Mouse (Mus musculus) limb, embryonic 13.5 days (tissue): ENCODE measurements around the gene Tcp1. TPM values are rescaled to one million over a fixed set of nuclear protein-coding genes. Genes with fewer than 3 reads are reported as not detected.
A peak's percentile ranks its signal among the peaks of the same experiment; 100 is the strongest.
"Not testable (repeated sequence)": the region's sequence is repeated elsewhere in the genome, so short reads cannot be mapped to it uniquely, and the experiment has no call there.

Experiments
- ATAC-seq: fragments of 200-750 bp; cut with Nextera tagmentation; 2 replicates; pipeline ENCODE4 v1.8.0; 2017; ENCODE audit warnings: low read depth, moderate number of reproducible peaks, moderate TSS enrichment; ENCODE audit not compliant: low FRiP score
- H3K27ac ChIP-seq: fragments of 300-500 bp; sonication (generic); 2 replicates; pipeline ENCODE4 v1.5.1; 2015; ENCODE audit warnings: inconsistent platforms, mild to moderate bottlenecking, moderate library complexity
- H3K27me3 ChIP-seq: fragments of 300-500 bp; sonication (generic); 2 replicates; pipeline ENCODE4 v1.6.1; 2015; ENCODE audit warnings: mild to moderate bottlenecking, inconsistent platforms
- H3K36me3 ChIP-seq: fragments of 300-500 bp; sonication (generic); 2 replicates; pipeline ENCODE4 v1.6.1; 2015; ENCODE audit warnings: inconsistent platforms, mild to moderate bottlenecking, moderate library complexity
- H3K4me1 ChIP-seq: fragments of 300-500 bp; sonication (generic); 2 replicates; pipeline ENCODE4 v1.6.1; 2015; ENCODE audit warnings: inconsistent platforms
- H3K4me2 ChIP-seq: fragments of 300-500 bp; sonication (generic); replicated peaks from 2 replicates; pipeline ENCODE4 v1.6.1; 2015; ENCODE audit warnings: inconsistent platforms, mild to moderate bottlenecking, moderate library complexity
- H3K4me3 ChIP-seq: fragments of 300-500 bp; sonication (generic); 2 replicates; pipeline ENCODE4 v1.5.1; 2015; ENCODE audit warnings: moderate library complexity, mild to moderate bottlenecking, inconsistent platforms
- H3K9ac ChIP-seq: fragments of 300-500 bp; sonication (generic); 2 replicates; pipeline ENCODE4 v1.6.1; 2015; ENCODE audit warnings: mild to moderate bottlenecking, inconsistent platforms
- H3K9me3 ChIP-seq: fragments of 300-500 bp; sonication (generic); 2 replicates; pipeline ENCODE4 v1.6.1; 2016; ENCODE audit warnings: inconsistent platforms
- WGBS: fragments of 180-500 bp; shearing (Covaris S2); methylation state at CpG from one replicate; pipeline ENCODE4 v1.1.7; 2015; 5-methylcytosine and 5-hydroxymethylcytosine counted together
- polyA plus RNA-seq: library from polyadenylated mRNA; unstranded; fragments of >200 nt; fragmentation: Nextera tagmentation; extraction: Ambion mirVana; gene quantifications from 2 replicates; pipeline ENCODE4 v1.2.1, GENCODE M21; 2015

Gene Tcp1
- polyA plus RNA-seq, 1 experiment from 2014 or later, result 465 TPM

DNA sequence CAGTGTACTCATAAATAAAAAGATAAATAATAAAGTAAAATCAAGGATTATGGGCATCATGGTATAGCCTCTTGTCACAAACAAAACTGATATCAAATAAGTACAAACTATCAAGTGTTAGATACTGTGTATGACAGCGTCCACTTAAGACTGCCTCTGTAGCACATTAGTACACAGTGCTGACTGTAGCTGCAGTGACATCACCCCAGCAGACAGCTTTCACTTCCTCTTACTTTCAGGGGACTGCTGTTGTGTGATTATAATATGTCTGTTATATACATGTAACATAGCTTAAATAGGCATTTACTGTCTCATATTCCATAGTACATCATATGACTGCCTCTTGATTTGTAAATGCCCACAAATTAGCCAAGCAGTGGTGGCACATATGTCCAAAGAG lies 5.6 kb downstream of the Tcp1 start:
- Histone ChIP-seq H3K27ac (no peak overlapping the region), H3K4me1 (peaks cover 8% of the 10 kb centered on the region), H3K9ac (no peak overlapping the region), H3K4me3 (no peak overlapping the region), H3K36me3 (peaks cover 71% of the 10 kb centered on the region), H3K9me3 (no peaks in the 10 kb centered on the region), H3K27me3 (no peaks in the 10 kb centered on the region), H3K4me2 (no peak overlapping the region)
- ATAC-seq, result no peak
- 98% methylated on average over 1 of the region's 1 CpGs for WGBS

DNA sequence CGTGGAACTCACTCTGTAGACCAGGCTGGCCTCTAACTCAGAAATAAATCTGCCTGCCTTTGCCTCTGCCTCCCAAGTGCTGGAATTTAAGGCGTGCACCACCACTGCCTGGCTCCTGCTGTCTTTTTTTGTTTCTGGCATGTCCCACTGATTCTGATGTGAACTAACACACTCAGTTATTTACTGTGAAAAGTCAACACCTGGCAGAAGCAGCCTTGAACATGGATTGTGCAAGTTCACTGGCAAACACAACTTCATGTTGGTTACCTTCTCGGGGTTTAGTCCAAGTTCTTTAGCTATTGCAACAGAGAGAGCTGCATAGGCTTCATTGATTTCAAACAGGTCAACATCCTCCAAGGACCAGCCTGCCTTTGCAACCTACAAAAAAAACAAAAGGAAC lies 9.5 kb downstream of the Tcp1 start:
- Histone ChIP-seq H3K27me3 (no peaks in the 10 kb centered on the region), H3K4me3 (no peak overlapping the region), H3K4me2 (no peak overlapping the region), H3K4me1 (no peaks in the 10 kb centered on the region), H3K36me3 (peaks cover 67% of the 10 kb centered on the region), H3K9ac (no peak overlapping the region), H3K9me3 (no peaks in the 10 kb centered on the region), H3K27ac (no peak overlapping the region)
- 89% methylated on average over 3 of the region's 3 CpGs for WGBS
- ATAC-seq, result no peak

DNA sequence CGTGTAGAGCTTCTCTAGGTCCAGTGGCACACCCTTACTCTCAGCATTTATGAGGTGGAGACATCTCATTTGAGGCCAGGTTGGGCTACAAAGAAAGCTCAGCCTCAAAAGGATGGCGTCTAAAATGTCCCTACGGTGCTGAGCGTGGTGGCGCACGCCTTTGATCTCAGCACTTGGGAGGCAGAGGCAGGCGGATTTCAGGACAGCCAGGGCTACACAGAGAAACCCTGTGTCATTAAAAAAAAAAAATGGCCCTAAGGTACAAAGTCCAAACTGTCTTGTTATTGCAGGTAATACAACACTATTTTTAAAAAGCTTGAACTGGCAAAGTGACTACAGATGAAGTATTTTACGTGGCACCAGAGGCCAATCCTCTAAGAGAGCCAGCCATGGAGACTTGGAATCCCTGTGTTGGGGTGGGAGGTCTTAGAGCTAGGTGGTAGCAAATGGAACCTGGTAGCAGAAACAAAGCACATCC lies 10.2 kb downstream of the Tcp1 start:
- no peak overlapping the region for H3K27ac ChIP-seq
- no peak overlapping the region for H3K4me3 ChIP-seq
- no peak for ATAC-seq
- H3K36me3 ChIP-seq, result peaks cover 59% of the 10 kb centered on the region
- no peaks in the 10 kb centered on the region for H3K27me3 ChIP-seq
- 88% methylated on average over 8 of the region's 8 CpGs for WGBS
- no peaks in the 10 kb centered on the region for H3K4me1 ChIP-seq
- no peak overlapping the region for H3K9ac ChIP-seq
- no peak overlapping the region for H3K4me2 ChIP-seq
- H3K9me3 ChIP-seq, result no peaks in the 10 kb centered on the region

DNA sequence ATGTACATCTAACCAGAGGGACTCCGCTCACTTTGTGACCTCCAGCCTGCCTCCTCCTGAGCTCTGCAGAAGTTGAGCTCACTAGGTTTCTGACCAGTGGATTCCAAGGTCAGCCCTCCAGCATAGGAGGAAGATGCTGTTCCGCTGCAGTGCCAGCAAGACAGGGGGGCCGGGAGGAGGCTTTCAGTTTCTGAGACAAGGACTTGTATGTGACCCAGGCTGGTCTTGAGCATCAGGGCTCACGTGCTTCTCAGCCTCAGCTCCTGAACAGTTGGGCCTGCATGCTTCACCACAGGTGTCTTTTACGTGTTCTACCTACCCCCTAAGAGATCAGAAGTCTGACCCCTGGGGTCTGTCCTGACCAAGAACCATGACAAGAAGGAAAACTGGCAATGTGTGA lies 16.1 kb downstream of the Tcp1 start:
- not testable (repeated sequence) for H3K4me1 ChIP-seq, H3K9ac ChIP-seq, H3K27ac ChIP-seq, H3K27me3 ChIP-seq, H3K36me3 ChIP-seq, ATAC-seq, H3K4me3 ChIP-seq, H3K4me2 ChIP-seq, H3K9me3 ChIP-seq
- WGBS, result 87% methylated on average over 5 of the region's 5 CpGs

DNA sequence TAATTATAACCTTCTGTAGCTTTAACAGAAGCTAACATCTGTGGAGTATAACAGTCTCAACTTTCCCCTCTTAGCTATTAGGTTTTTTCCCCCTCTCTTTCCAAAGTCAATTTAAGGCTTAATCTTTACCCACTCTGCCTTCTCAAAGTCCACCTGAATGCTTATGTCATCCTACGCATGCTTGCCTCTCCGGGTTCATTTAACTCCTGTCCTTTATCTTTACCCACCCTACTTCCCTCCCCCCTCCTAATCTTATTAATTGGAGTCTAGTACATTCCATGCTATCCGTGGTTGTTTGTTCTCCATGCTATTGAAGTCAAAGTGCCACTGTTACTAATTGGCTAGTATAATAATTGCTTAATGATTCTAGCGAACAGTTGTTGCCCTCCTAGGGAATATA lies 20.2 kb downstream of the Tcp1 start:
- Histone ChIP-seq H3K9me3 (no peaks in the 10 kb centered on the region), H3K4me2 (no peak overlapping the region), H3K9ac (no peak overlapping the region), H3K36me3 (no peaks in the 10 kb centered on the region), H3K27ac (no peak overlapping the region), H3K4me1 (peaks cover 8% of the 10 kb centered on the region), H3K4me3 (no peak overlapping the region), H3K27me3 (no peaks in the 10 kb centered on the region)
- 50% methylated on average over 4 of the region's 4 CpGs for WGBS
- ATAC-seq, result no peak

DNA sequence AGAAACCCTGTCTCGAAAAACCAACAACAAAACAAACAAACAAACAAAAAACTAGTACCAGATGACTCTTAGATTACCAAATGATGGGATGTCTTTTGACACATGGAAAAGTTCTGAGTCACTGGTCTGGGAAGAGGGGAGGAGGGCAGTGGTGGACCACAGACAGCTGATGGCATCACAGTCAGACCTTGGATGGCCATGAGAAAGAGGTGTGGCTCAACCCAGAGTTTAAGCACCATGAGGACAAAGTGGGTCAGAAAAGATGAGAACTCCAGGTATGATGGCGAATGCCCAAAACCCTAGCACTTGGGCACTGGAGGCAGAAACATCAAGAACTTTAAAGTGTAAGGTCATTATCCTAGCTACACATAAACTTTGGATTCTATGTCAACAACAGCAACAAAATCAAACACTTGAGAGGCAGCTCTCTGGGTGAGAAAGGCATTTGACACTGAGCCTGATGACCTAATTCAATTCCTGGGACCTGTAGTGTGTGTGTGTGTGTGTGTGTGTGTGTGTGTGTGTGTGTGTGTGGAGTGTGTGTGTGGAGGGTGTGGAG lies 22.0 kb downstream of the Tcp1 start:
- H3K36me3 ChIP-seq, result peaks cover 4% of the 10 kb centered on the region
- H3K4me2 ChIP-seq, result no peak overlapping the region
- H3K4me1 ChIP-seq, result peaks cover 9% of the 10 kb centered on the region
- no peak overlapping the region for H3K4me3 ChIP-seq
- 77% methylated on average over 2 of the region's 2 CpGs for WGBS
- H3K9ac ChIP-seq, result no peak overlapping the region
- no peak for ATAC-seq
- no peak overlapping the region for H3K27ac ChIP-seq
- no peaks in the 10 kb centered on the region for H3K27me3 ChIP-seq
- no peaks in the 10 kb centered on the region for H3K9me3 ChIP-seq

DNA sequence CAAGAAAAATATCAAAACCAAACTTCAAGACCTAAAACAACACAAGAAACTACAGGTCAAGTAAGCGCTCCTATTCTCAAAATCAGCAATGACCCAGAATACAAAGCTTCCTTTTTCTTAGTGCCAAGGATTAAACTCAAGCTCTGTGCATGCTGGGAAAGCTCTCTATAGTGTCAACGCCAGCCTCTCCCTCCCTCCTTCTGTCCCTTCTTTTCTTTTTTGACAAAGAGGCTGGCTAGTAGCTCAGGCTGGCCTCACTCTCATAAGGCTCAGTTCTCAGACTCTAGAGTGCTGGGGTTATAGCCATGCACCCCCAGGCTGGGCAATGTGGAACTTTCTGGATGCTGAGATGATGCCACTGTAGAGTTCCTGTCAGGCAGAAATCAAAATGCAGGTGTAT lies 22.6 kb downstream of the Tcp1 start:
- Histone ChIP-seq H3K4me2 (no peak overlapping the region), H3K4me3 (no peak overlapping the region), H3K27ac (no peak overlapping the region), H3K9ac (no peak overlapping the region), H3K9me3 (no peaks in the 10 kb centered on the region), H3K4me1 (peaks cover 9% of the 10 kb centered on the region), H3K27me3 (no peaks in the 10 kb centered on the region), H3K36me3 (peaks cover 10% of the 10 kb centered on the region)
- ATAC-seq, result no peak
- WGBS, result 62% methylated on average over 2 of the region's 2 CpGs

DNA sequence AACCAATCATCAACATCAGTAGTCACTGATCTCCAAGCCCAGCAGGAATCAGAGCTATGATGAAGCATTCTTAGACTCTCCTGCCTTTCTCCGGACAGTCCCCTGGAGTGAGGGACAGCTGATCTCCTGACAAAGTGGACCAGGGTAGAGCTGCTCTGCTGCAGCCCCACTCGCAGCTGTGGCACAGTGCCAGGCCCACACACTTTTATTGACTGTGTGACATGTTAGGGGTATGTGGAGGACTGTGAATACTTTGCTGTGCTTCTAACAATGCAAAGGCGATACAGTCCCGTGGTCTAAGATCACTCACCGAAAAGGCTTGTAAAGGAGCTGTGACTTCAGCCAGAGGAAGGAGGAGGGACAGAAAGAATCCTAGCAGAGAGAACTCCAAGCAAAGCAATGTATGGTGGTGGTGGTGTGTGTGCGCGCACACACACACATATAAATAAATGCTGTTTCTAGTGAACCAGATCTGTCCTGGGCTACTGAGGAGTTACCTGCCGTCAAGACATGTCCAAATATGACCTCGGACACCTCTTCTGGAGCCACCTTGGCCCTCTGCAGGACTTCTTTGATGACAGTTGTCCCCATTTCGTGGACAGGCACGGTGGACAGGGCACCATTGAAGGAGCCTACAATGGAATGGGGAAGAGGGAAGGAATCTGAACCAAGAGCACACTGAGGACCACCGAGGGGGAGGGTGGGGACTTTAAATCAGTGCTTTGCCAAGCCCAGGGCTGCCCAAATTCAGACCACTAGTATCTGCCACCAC lies 24.1 kb downstream of the Tcp1 start:
- not testable (repeated sequence) for H3K9me3 ChIP-seq, H3K27ac ChIP-seq, H3K4me1 ChIP-seq, H3K27me3 ChIP-seq
- Histone ChIP-seq H3K4me3 (peak overlapping the region; percentile 35), H3K9ac (peak overlapping the region; percentile 54; the same call in 1 of the 2 replicates), H3K36me3 (peaks cover 21% of the 10 kb centered on the region), H3K4me2 (peak overlapping the region; percentile 65)
- ATAC-seq, result 0 out of 2 replicates have a peak, but pooled peaks have one; percentile 24
- WGBS, result 51% methylated on average over 4 of the region's 12 CpGs

DNA sequence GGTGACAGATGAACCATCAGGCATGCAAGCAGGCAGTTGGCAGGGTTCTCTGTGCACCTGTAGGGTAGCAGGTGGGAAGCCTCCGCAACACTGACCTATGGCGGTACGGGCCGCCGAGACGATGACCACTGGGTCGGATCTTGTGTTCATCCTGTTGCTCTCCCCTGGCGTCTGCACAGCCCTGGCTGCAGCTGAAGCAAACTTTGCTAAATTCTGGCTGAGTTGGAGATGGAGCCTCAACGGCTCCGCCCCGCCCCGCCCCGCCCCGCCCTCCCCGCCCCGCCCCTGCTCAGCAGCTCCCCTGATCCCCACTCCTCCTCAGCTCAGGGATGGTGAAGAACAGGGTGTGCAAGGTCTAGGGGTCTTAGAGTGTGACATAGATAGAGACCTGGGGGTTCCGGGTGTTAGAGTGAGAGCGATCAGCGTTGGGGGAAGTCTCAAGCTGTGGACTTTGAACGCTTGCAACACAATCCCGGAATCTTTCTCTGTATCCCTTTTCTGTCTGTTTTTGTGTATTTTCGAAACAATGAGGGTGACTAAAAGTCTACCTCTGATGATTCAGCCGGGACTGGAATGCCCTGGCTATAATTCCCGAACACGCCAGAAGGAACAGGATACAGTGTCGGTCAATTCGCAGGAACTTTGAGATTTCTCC lies 24.8 kb downstream of the Tcp1 start, which contains the start of gene Acat3:
Acat3 (minus strand) TSS at position 450 of the 655 bp plus-strand sequence.
- H3K36me3 ChIP-seq, result peaks cover 28% of the 10 kb centered on the region
- WGBS, result 13% methylated on average over 27 of the region's 27 CpGs
- H3K9ac ChIP-seq, result peak within 1 kb of the TSS; percentile 54
- H3K27me3 ChIP-seq, result no peaks in the 10 kb centered on the region
- peaks cover 9% of the 10 kb centered on the region for H3K4me1 ChIP-seq
- H3K4me2 ChIP-seq, result peak within 1 kb of the TSS; percentile 65
- no peaks in the 10 kb centered on the region for H3K9me3 ChIP-seq
- ATAC-seq, result peak; percentile 87
- peak within 1 kb of the TSS; percentile 35 for H3K4me3 ChIP-seq
- H3K27ac ChIP-seq, result peak within 1 kb of the TSS; percentile 44; the same call in 1 of the 2 replicates

DNA sequence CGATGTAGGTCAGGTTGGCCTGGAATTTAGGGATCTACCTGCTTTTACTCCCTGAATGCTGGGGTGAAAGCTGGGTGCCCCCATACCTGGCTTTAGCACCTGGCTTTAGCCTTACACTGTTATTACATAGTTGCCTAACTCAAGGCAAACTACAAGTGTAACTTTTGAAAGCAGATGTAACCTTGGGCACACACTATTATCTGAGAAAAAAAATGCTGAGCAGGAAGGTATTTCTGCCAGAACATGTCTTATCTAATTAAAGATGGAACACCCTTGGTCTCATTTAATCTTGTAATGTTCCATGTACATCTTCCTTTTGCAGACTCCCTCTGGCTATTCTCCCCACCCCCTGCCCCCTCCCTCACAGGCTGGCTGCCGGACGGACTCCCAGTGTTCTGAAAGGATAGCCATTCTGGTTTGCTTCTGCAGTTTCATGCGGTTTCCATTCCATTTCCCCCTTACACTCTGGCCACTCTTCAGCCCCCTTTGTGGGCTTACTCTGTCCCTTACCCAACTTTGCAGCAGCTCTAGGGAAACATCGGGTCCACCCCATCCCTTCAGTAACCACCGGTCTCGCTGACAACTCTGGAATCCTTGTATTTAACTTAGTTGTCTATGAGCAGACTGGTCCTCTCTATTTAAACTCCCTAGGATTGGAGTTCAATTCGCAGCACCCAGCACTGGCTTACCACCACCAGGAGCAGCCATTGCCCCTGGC lies 26.2 kb downstream of the Tcp1 start:
- WGBS, result 74% methylated on average over 8 of the region's 8 CpGs
- Histone ChIP-seq H3K27me3 (no peaks in the 10 kb centered on the region), H3K4me1 (peaks cover 9% of the 10 kb centered on the region), H3K4me3 (no peak overlapping the region), H3K27ac (no peak overlapping the region), H3K9me3 (no peaks in the 10 kb centered on the region), H3K4me2 (no peak overlapping the region), H3K9ac (no peak overlapping the region), H3K36me3 (peaks cover 40% of the 10 kb centered on the region)
- ATAC-seq, result no peak

DNA sequence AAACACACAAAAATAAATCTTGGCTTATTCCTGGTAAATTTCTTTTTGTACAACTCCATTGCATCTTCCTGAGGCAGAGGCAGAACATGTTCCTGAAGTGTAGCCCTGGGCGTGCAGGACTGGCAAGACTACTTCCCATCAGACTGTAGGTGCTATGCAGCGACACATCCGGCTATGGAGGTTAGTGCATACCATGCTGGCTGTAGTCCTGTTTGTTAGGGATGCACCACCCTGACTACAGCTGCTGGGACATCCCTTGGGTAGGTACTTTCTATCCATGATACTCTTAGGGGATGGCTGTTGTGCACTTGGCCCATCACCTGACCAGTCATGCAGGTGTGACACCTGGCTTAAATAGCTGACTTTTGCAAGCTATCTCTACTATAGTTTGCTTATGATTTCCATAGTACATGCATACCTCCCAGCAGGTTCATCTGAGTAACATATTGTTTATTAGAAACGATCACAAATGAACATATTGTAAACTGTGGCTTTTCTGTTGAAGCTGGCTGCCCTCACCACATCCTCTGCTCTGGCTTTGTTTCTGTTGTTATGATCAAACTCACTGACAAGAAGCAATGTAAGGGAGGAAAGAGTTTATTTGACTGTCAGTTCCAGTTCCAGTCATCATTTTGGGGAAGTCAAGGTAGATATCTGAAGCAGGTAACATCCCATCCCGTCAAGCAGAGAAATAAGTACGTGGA lies 27.1 kb downstream of the Tcp1 start:
- H3K4me1 ChIP-seq, result peaks cover 9% of the 10 kb centered on the region
- ATAC-seq, result no peak
- no peaks in the 10 kb centered on the region for H3K27me3 ChIP-seq
- H3K27ac ChIP-seq, result no peak overlapping the region
- no peaks in the 10 kb centered on the region for H3K9me3 ChIP-seq
- no peak overlapping the region for H3K4me3 ChIP-seq
- no peak overlapping the region for H3K4me2 ChIP-seq
- no peak overlapping the region for H3K9ac ChIP-seq
- WGBS, result 92% methylated on average over 6 of the region's 6 CpGs
- H3K36me3 ChIP-seq, result peaks cover 45% of the 10 kb centered on the region
